Mouse (Mus musculus) cerebral cortex, adult 2 months (tissue): Measurements from ENCODE around the gene Plet1.

Source experiments
- WGBS: fragments of 180-500 bp; shearing (Covaris S2); methylation state at CpG from one replicate; pipeline ENCODE4 v1.1.7; 2018; 5-methylcytosine and 5-hydroxymethylcytosine counted together

Plet1 gene

GRCm38 (mm10) chr9:50496151-50496505 lies 1.8 kb downstream of the Plet1 start:
- WGBS: 68% methylated on average over 6 of the region's 6 CpGs

GRCm38 (mm10) chr9:50496546-50496945 lies 2.2 kb downstream of the Plet1 start:
- 63% methylated on average over 6 of the region's 6 CpGs for WGBS

- WGBS: 84% methylated on average over 6 of the region's 6 CpGs
Measured at GRCm38 (mm10) chr9:50497076-50497475, 2.8 kb downstream of the Plet1 start.

GRCm38 (mm10) chr9:50497536-50497935 lies 3.2 kb downstream of the Plet1 start:
- 85% methylated on average over 2 of the region's 2 CpGs for WGBS

GRCm38 (mm10) chr9:50498815-50499214 lies 4.5 kb downstream of the Plet1 start:
- 91% methylated on average over 16 of the region's 16 CpGs for WGBS

GRCm38 (mm10) chr9:50499781-50500180 lies 5.5 kb downstream of the Plet1 start:
- WGBS: 82% methylated on average over 3 of the region's 3 CpGs

GRCm38 (mm10) chr9:50500467-50500973 lies 6.2 kb downstream of the Plet1 start:
- WGBS: 62% methylated on average over 15 of the region's 15 CpGs

- WGBS: 27% methylated on average over 14 of the region's 14 CpGs
Measured at GRCm38 (mm10) chr9:50500974-50501501, 6.7 kb downstream of the Plet1 start.

- WGBS: 90% methylated on average over 3 of the region's 3 CpGs
Measured at GRCm38 (mm10) chr9:50502949-50503348, 8.6 kb downstream of the Plet1 start.

- WGBS: 77% methylated on average over 6 of the region's 6 CpGs
Measured at GRCm38 (mm10) chr9:50505405-50505804, 11.1 kb downstream of the Plet1 start.

GRCm38 (mm10) chr9:50507570-50507969 lies 13.2 kb downstream of the Plet1 start:
- WGBS: 70% methylated on average over 7 of the region's 7 CpGs

- WGBS: 83% methylated on average over 5 of the region's 5 CpGs
Measured at GRCm38 (mm10) chr9:50515462-50515861, 21.1 kb downstream of the Plet1 start.

- WGBS: 34% methylated on average over 2 of the region's 2 CpGs
Measured at GRCm38 (mm10) chr9:50518781-50519180, 24.5 kb downstream of the Plet1 start.

GRCm38 (mm10) chr9:50520748-50521147 lies 26.4 kb downstream of the Plet1 start:
- 80% methylated on average over 6 of the region's 6 CpGs for WGBS

GRCm38 (mm10) chr9:50521562-50521961 lies 27.2 kb downstream of the Plet1 start:
- 68% methylated on average over 2 of the region's 2 CpGs for WGBS

GRCm38 (mm10) chr9:50522574-50522973 lies 28.2 kb downstream of the Plet1 start:
- WGBS: 69% methylated on average over 5 of the region's 5 CpGs

GRCm38 (mm10) chr9:50524936-50525335 lies 30.6 kb downstream of the Plet1 start:
- 88% methylated on average over 5 of the region's 5 CpGs for WGBS

- 85% methylated on average over 5 of the region's 5 CpGs for WGBS
Measured at GRCm38 (mm10) chr9:50525585-50525984, 31.3 kb downstream of the Plet1 start.

GRCm38 (mm10) chr9:50527860-50528259 lies 33.5 kb downstream of the Plet1 start:
- WGBS: 26% methylated on average over 7 of the region's 7 CpGs

GRCm38 (mm10) chr9:50528293-50528892 lies 34.1 kb downstream of the Plet1 start, which contains the start of gene Pts:
TSS of gene Pts (minus strand) at chr9:50528724.
- WGBS: under 1% methylated on average over 54 of the region's 54 CpGs

- 15% methylated on average over 2 of the region's 2 CpGs for WGBS
Measured at GRCm38 (mm10) chr9:50530890-50531289, 36.6 kb downstream of the Plet1 start.

GRCm38 (mm10) chr9:50533328-50533727 lies 39.0 kb downstream of the Plet1 start:
- WGBS: 57% methylated on average over 11 of the region's 11 CpGs

- WGBS: 72% methylated on average over 3 of the region's 3 CpGs
Measured at GRCm38 (mm10) chr9:50533791-50534190, 39.5 kb downstream of the Plet1 start.

GRCm38 (mm10) chr9:50535930-50536329 lies 41.6 kb downstream of the Plet1 start:
- WGBS: 84% methylated on average over 5 of the region's 5 CpGs
